Mouse (Mus musculus) subcutaneous adipose tissue, adult 2 months (tissue): Measurements from ENCODE around the gene Prx. TPM values are rescaled to one million over a fixed set of nuclear protein-coding genes. Genes with fewer than 3 reads are reported as not detected.

Experiments
- polyA plus RNA-seq: library from polyadenylated mRNA; depleted of rRNA; stranded (reverse); fragments of >200 nt; gene quantifications from 2 replicates; pipeline ENCODE4 v1.2.3, GENCODE M21; 2012; ENCODE audit warnings: low replicate concordance; rRNA removed

Prx gene
- 1.5 and 2.9 TPM in 2 replicates for polyA plus RNA-seq

DNA sequence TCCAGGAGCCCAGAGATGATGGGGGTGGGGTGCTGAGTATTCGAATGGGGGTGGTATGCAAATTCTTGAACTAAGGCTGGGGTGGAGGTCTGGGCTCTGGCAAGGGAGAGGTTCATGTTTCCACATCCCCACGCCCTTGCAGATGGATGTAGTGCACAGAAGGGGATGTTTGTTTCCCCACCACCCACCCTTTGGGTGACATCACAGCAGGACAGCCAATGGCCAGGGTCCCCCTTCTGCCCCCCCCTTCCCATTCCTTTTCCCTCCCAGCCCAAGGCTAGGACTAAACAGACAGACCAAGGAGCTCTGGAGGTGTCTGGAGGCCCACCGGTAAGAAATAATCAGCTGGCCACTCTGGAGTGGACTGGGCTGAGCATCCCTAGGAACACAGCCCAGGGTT, at the start of gene Prx:
Prx (plus strand) TSS at position 289 of the 400 bp plus-strand sequence.

DNA sequence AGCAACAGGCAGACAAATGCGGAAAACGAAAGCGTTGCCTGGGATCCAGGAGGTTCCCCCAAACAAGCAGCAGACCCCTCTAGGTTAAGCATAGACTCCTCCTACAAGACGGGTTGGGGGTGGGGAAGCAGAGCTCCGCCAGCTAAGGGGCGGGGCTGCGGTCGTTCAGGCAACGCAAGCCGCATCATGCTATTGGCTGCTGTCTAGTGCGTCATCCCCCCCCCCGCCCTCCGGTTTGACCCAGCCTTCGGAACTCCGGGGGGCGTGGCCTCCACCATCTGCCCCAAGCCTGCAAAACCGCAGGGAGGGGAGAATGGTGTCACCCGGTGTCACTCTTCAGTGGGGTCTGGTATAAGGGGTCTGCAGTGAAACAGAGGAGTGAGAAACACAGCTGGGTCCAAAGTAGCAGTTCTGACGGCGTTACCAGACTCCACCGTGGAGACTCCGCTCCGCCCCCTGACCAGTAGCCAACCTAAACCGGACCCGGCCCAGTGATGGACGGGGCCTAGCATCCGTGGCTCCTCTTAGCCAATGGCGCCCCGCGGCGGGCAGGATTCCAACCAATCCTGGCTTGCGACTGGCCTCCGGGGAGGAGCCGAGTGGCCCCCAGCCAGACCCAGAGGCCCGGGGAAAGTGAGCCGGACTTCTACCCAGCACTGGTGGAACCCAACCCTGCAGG, 25.8 kb upstream of the Prx start, which contains the start of gene Sertad3:
Sertad3 (plus strand) TSS at position 613 of the 679 bp plus-strand sequence.

DNA sequence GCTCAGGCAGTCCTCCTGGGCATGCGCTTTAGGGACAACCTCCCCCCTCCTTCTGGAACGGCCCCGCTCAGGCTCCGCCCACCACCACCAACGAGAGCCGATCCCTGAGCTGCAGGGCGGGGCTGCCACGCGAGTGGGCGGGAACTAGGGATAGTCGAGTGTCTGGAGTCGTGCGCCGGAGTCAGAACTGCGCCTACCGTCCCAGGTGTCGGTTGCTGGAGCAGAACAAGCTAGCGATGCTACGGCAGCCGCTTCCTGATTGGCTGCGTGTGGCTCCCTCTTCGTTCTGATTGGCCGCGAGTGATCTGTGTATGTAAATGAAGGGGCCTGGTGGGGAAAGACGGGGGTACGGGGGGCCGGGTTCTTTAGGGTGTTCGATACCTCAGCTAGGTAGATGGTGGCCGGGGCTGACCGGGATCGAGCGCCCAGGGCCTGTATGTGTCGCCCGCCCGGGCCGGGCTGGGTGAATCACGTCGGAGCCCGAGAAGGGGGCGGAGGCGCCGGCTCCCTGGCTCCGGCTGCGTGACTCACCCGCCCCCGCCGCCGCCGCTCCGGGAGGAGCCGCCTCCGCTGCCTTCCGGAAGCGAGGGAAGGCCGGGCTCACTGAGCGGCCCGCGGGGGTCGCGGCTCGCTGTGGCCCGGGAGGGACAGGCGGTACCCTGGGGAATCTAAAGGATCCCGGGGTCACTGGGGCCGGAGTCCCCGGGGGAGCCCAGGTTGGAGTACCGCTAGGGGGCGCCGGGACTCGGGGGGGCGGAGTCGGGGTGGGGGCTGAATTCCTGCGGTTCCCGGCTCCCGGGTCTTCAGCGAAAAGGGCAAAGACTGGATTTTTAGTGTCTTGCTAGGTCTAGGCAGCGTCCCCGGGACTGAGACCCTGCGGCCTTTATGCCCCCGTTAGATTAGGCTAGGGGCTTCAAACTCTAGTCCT, 12.1 kb upstream of the Prx start, which contains the start of gene Sertad1:
Sertad1 (plus strand) TSS at position 141 of the 928 bp plus-strand sequence.

DNA sequence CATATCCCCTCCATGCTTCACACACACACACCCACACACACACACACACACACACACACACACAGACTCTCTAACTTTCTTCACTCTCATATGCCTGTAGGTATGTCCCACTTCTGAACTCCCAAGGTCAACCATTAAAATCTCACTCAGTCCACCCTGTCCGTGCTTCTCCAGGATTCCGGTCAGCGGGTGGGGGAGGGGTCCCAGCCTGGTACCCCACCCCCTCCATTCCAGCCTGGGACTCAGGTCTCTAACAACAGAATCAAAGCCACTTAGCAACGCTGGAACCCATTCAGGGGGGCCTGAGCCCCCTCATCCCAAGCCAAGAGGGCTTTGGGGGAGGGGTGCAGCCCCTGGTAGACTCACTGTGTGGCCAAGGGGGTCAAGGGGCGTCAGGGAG, 23.8 kb downstream of the Prx start, which contains the start of gene Hipk4:
Hipk4 (plus strand) TSS at position 301 of the 400 bp plus-strand sequence.

DNA sequence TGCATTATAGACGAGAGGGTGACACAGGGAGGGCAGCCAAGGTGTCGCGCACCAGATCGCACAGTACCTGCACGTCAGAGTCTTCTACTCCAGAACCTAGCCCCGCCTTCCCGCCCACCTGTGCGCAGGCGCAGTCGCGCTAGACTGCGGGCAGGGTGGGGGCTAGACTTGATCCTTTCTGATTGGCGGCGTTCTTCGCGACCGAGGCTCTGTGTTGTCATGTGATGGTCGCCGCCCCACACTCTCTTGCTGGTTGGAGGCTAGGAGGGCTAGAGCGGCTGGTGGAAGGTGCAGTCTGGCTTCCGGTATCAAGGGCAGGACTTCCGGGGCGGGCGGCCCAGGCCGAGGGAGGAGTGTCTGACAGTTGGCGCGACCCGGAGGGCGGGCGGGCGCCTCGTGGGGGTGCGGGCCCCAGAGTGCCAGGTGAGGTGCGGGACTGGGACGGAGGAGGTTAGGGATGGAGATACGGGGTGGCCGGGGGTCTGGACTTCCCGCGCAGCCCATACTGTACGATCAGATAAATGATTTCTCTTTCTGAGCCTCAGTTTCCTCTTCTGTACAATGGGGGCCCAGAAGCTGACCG, 53.9 kb downstream of the Prx start, which contains the start of the genes Pld3 and 2310022A10Rik:
Pld3 (minus strand) TSS at position 288 of the 583 bp plus-strand sequence.
2310022A10Rik (plus strand) TSS at position 303 of the 583 bp plus-strand sequence.

Other genes starting within 250 kb of the Prx start
- gene Numbl, start 240.9 kb upstream of the Prx start, polyA plus RNA-seq, result 30.1 and 76.4 TPM in 2 replicates
- gene Ltbp4, start 161.6 kb upstream of the Prx start, polyA plus RNA-seq, result 418 and 455 TPM in 2 replicates
- gene Shkbp1, start 143.3 kb upstream of the Prx start, polyA plus RNA-seq, result 52.2 and 84.5 TPM in 2 replicates
- 3.5 TPM in 1 of 2 replicates, not detected in the other for gene Gm20479, start 141.9 kb upstream of the Prx start, polyA plus RNA-seq
- gene Sptbn4, start 51.6 kb upstream of the Prx start, polyA plus RNA-seq, result 0.20 and 1.8 TPM in 2 replicates
- gene Blvrb, start 51.3 kb upstream of the Prx start, polyA plus RNA-seq, result 102 and 175 TPM in 2 replicates
- gene Sertad3, start 25.6 kb upstream of the Prx start, polyA plus RNA-seq, result 13.2 and 20.4 TPM in 2 replicates
- gene Sertad1, start 12.4 kb upstream of the Prx start, polyA plus RNA-seq, result 20.8 and 33.0 TPM in 2 replicates
- gene Hipk4, start 23.9 kb downstream of the Prx start, polyA plus RNA-seq, result 0.66 and 1.7 TPM in 2 replicates
- 117 and 156 TPM in 2 replicates for gene Pld3, start 53.9 kb downstream of the Prx start, polyA plus RNA-seq
- 17.1 and 28.1 TPM in 2 replicates for gene 2310022A10Rik, start 53.9 kb downstream of the Prx start, polyA plus RNA-seq
- gene Akt2, start 92.2 kb downstream of the Prx start, polyA plus RNA-seq, result 195 and 320 TPM in 2 replicates
- gene Ttc9b, start 154.6 kb downstream of the Prx start, polyA plus RNA-seq, result not detected in 2 replicates
- 25.4 and 35.7 TPM in 2 replicates for gene Map3k10, start 175.3 kb downstream of the Prx start, polyA plus RNA-seq
- gene Zfp607b, start 190.0 kb downstream of the Prx start, polyA plus RNA-seq, result 0.40 and 0.42 TPM in 2 replicates
- 1.8 and 3.2 TPM in 2 replicates for gene Zfp60, start 232.1 kb downstream of the Prx start, polyA plus RNA-seq